Mouse (Mus musculus): ENCODE measurements around the gene Slc22a16.

DNA sequence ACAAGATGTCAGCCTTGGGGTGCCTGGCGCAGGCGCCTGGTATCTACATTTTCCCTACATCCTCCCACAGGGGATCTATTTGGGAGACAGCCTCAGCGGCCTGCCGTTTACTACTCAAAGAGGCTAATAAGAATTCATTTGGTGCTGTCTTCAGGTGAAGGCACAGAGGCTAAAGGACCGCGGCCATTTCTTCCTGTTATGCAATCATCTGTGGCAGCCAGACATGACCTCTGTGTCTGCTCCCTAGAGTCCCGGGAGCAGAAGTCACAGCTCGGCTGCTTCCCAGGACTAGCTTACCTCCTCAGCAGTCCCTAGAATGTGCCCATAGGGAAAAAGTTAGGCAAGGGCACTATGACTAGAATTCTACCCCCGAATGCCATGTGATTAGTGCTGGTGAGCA is 60.8 kb downstream of the Slc22a16 start:
- TF ChIP-seq CTCF (IDR thresholded peaks at IDR 0.05; ENCODE audit: borderline replicate concordance, insufficient read depth, low read length) (no peak), POLR2A (IDR thresholded peaks at IDR 0.05; ENCODE audit: low read depth, low read length) (no peak)

All from embryonic fibroblast, embryonic 13.5 days (primary cell).